Mouse (Mus musculus) limb, embryonic 14.5 days (tissue): ENCODE measurements around the gene Nptx1. TPM values are rescaled to one million over a fixed set of nuclear protein-coding genes. Genes with fewer than 3 reads are reported as not detected.

Experiments used
- ATAC-seq: fragments of 200-750 bp; cut with Nextera tagmentation; 2 replicates; pipeline ENCODE4 v1.8.0; 2017; ENCODE audit warnings: low read depth, moderate number of reproducible peaks, moderate TSS enrichment; ENCODE audit not compliant: low FRiP score
- DNase-seq: peaks from one replicate; pipeline ENCODE4 v3.0.0-alpha.2; 2015; ENCODE audit warnings: low spot score
- H3K27ac ChIP-seq: fragments of 300-500 bp; sonication (generic); replicated peaks from 2 replicates; pipeline ENCODE4 v1.5.1; 2014; ENCODE audit warnings: low read depth, mild to moderate bottlenecking, low read length, moderate library complexity, mixed read lengths
- H3K27me3 ChIP-seq: fragments of 300-500 bp; sonication (generic); 2 replicates; pipeline ENCODE4 v1.6.1; 2014; ENCODE audit warnings: low read length, mixed read lengths; ENCODE audit not compliant: control insufficient read depth, insufficient read depth
- H3K36me3 ChIP-seq: fragments of 300-500 bp; sonication (generic); 2 replicates; pipeline ENCODE4 v1.6.1; 2014; ENCODE audit warnings: mild to moderate bottlenecking, low read length, moderate library complexity, mixed read lengths; ENCODE audit not compliant: control insufficient read depth, insufficient read depth
- H3K4me1 ChIP-seq: fragments of 300-500 bp; sonication (generic); 2 replicates; pipeline ENCODE4 v1.6.1; 2014; ENCODE audit warnings: antibody characterized with exemption, low read length, mixed read lengths; ENCODE audit not compliant: control insufficient read depth, insufficient read depth
- H3K4me2 ChIP-seq: fragments of 300-500 bp; sonication (generic); replicated peaks from 2 replicates; pipeline ENCODE4 v1.6.1; 2014; ENCODE audit warnings: low read depth, mild to moderate bottlenecking, low read length, moderate library complexity; ENCODE audit not compliant: severe bottlenecking
- H3K4me3 ChIP-seq: fragments of 300-500 bp; sonication (generic); replicated peaks from 2 replicates; pipeline ENCODE4 v1.5.1; 2014; ENCODE audit warnings: low read length
- H3K9ac ChIP-seq: fragments of 300-500 bp; sonication (generic); 2 replicates; pipeline ENCODE4 v1.6.1; 2014; ENCODE audit warnings: mild to moderate bottlenecking, low read depth, low read length, moderate library complexity; ENCODE audit not compliant: severe bottlenecking
- H3K9me3 ChIP-seq: fragments of 300-500 bp; sonication (generic); 2 replicates; pipeline ENCODE4 v1.6.1; 2016; ENCODE audit warnings: low read length; ENCODE audit not compliant: control insufficient read depth
- POLR2A ChIP-seq: fragments of 200-500 bp; IDR thresholded peaks from 2 replicates; pipeline ENCODE4 v1.8.0; 2012; ENCODE audit warnings: inconsistent platforms, mild to moderate bottlenecking, moderate library complexity, borderline replicate concordance; ENCODE audit not compliant: insufficient read depth, insufficient read length; ENCODE audit errors: extremely low read depth
- WGBS: fragments of 180-500 bp; shearing (Covaris S2); extraction: QIAGEN DNeasy Blood & Tissue Kit; methylation state at CpG from one replicate; pipeline ENCODE4 v1.1.7; 2014; 5-methylcytosine and 5-hydroxymethylcytosine counted together
- polyA plus RNA-seq, 2 experiments: library from polyadenylated mRNA; depleted of rRNA in 1 of 2; stranded (reverse) in 1 of 2; unstranded in 1 of 2; fragments of >200 nt; fragmentation: Nextera tagmentation in 1 of 2; extraction: Ambion mirVana in 1 of 2; gene quantifications; 2 replicates each; pipeline versions ENCODE4 v1.2.1 to v1.2.3; 2012 to 2014

The Nptx1 gene
- polyA plus RNA-seq, 2 experiments: 1.4 to 2.2 TPM

DNA sequence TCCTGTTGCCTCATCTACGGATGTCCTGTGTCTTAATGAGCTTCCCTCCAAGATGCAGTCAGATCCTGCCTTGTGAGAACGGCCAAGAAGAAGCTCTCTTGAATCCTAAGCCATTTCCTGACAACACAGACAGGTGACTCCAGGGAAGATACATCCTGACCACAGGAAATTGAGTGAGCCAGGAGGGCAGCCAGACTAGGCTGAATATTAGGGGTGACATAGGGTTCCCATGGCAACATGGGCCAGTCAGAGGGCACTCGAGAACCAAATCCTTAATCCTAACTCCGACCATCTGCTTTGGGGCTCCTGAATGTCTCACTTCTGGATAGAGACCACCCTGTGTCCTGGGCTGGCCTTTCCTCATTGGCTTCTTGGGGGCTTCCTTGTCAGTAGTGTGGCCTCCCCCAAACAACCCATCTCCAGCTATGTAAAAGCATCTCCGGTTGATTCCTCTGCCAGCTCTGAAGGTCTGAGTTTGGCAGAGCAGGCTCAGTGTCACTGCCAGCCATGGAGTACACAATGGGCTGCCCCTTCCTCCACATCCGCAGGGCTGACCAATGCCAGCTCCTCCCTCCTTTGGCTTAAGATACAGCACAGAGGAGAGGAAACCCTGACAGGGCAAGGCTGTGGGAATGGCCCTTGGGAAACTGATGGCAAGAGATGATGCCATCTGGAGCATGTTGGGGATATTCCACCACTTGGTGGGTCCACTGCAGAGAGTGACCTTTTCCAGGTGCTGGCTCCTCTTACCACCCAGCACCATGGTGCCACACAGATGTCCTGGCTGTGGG, 25.4 kb downstream of the Nptx1 start:
- Histone ChIP-seq H3K4me2 (no peak overlapping the region), H3K4me3 (no peak overlapping the region), H3K9me3 (no peaks in the 10 kb centered on the region), H3K27me3 (no peaks in the 10 kb centered on the region), H3K27ac (no peak overlapping the region), H3K9ac (no peak overlapping the region), H3K36me3 (no peaks in the 10 kb centered on the region), H3K4me1 (no peaks in the 10 kb centered on the region)
- TF ChIP-seq POLR2A: no peak
- ATAC-seq: no peak
- 79% methylated on average over 6 of the region's 6 CpGs for WGBS
- no peak for DNase-seq

- no peak for ATAC-seq
- TF ChIP-seq POLR2A: no peak
- Histone ChIP-seq H3K9me3 (no peaks in the 10 kb centered on the region), H3K4me2 (no peak overlapping the region), H3K27ac (no peak overlapping the region), H3K36me3 (no peaks in the 10 kb centered on the region), H3K4me1 (no peaks in the 10 kb centered on the region), H3K27me3 (no peaks in the 10 kb centered on the region), H3K9ac (no peak overlapping the region), H3K4me3 (no peak overlapping the region)
- DNase-seq: no peak
Measured at GRCm38 (mm10) chr11:119520713-119521063, 26.9 kb downstream of the Nptx1 start.

- H3K9me3 ChIP-seq: no peaks in the 10 kb centered on the region
- H3K4me2 ChIP-seq: no peak overlapping the region
- peaks cover 4% of the 10 kb centered on the region for H3K4me1 ChIP-seq
- ATAC-seq (no peak), DNase-seq (no peak)
- no peak overlapping the region for H3K4me3 ChIP-seq
- no peaks in the 10 kb centered on the region for H3K27me3 ChIP-seq
- H3K36me3 ChIP-seq: no peaks in the 10 kb centered on the region
- 62% methylated on average over 5 of the region's 5 CpGs for WGBS
- no peak overlapping the region for H3K9ac ChIP-seq
- no peak for TF ChIP-seq POLR2A
- no peak overlapping the region for H3K27ac ChIP-seq
Measured at GRCm38 (mm10) chr11:119520005-119520712, 27.4 kb downstream of the Nptx1 start.

GRCm38 (mm10) chr11:119519387-119519786, 28.2 kb downstream of the Nptx1 start:
- Histone ChIP-seq H3K4me2 (no peak overlapping the region), H3K36me3 (no peaks in the 10 kb centered on the region), H3K4me3 (no peak overlapping the region), H3K27ac (no peak overlapping the region), H3K27me3 (no peaks in the 10 kb centered on the region), H3K9ac (no peak overlapping the region), H3K9me3 (no peaks in the 10 kb centered on the region), H3K4me1 (peaks cover 11% of the 10 kb centered on the region)
- no peak for TF ChIP-seq POLR2A
- DNase-seq (no peak), ATAC-seq (no peak)
- WGBS: 100% methylated on average over 1 of the region's 1 CpGs

DNA sequence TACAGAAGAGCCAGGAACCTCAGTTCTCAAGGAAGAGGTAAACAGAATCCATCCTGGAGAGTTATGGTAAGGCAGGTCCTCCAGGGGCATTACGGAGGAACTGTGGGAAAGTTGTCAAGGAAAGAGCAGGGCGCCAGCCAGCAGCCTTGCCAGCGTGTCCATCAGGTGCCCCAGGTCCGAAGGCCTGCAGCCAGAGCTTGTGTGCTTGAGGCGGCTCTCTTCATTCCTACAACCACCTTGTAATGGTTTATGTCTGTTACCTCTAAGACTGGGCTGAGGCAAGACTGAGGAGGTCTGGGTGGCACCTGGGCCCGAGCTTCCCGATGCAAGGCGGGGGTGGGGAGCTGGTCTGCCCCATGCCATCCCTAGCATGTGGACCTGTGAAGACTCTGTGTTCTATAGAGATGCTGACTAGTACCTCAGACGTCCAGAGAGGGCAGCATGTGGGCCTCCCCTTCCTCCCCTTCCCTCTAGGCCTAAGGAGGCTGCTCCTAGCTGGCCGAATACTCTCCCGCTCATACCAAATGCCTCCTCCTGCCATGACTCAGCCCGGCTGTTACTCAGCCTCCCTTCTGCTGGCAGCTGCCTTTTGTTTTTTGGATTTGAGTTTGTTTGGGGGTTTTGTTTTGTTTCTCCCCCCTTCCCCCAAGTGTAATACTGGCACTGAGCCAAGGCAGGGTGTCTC, 30.7 kb downstream of the Nptx1 start:
- ATAC-seq: 0 out of 2 replicates have a peak, but pooled peaks have one; percentile 11
- Histone ChIP-seq H3K27me3 (no peaks in the 10 kb centered on the region), H3K4me1 (peaks cover 17% of the 10 kb centered on the region), H3K27ac (no peak overlapping the region), H3K4me2 (no peak overlapping the region), H3K4me3 (no peak overlapping the region), H3K9ac (no peak overlapping the region), H3K36me3 (no peaks in the 10 kb centered on the region), H3K9me3 (no peaks in the 10 kb centered on the region)
- TF ChIP-seq POLR2A: no peak
- 76% methylated on average over 12 of the region's 12 CpGs for WGBS
- peak; percentile 17 for DNase-seq
